Mouse (Mus musculus): ENCODE results near the gene Dynlt1c. TPM values are rescaled to one million over a fixed set of nuclear protein-coding genes. Genes with fewer than 3 reads are reported as not detected.
"Not testable (repeated sequence)": the region's sequence is repeated elsewhere in the genome, so short reads cannot be mapped to it uniquely, and the experiment has no call there.

The Dynlt1c gene
- polyA plus RNA-seq (2012; rRNA removed) = 41.1 and 55.0 TPM in 2 replicates

DNA sequence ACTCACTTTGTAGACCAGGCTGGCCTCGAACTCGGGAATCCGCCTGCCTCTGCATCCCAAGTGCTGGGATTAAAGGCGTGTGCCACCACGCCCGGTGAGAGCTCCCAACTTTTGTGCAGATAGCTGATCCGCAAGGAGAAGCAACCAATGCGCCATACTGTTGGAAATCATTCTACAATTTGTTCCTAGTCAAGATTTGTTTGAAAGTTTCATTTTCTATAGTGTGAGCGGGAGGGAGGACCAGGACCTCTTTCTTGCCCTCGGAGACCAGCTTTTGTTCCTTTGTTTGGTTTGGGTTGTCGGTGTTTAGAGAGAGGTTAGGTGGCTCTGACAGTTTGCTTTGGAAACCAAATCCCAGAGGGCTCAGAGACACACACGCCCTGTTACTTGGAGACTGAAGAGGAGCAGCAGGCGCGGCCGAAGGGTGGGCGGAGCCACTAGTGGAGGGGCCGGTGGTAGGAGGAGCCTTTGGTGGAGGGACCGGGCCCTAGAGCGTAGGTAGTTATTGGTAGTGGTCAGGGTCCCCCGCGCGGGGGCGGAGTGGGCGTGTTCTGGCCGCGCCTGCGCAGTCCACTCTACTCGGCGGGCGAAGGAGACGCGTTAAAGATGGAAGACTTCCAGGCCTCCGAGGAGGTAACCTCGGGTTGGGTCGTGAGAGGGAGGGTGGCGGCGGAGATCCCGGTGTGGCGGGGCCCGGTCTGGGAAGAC, at the start of gene Dynlt1c:
Gene Dynlt1c, plus strand, starts transcription at position 468 of the 708 bp plus-strand sequence.
- peak; percentile 60 for DNase-seq
- H3K27me3 ChIP-seq (ENCODE audit: control insufficient read depth, insufficient read depth, low read length); H3K36me3 ChIP-seq (ENCODE audit: control insufficient read depth, insufficient read depth, low read length); H3K4me1 ChIP-seq (replicated peaks; ENCODE audit: control insufficient read depth, insufficient read depth, low read length): not testable (repeated sequence)
- WGBS = 13% methylated on average over 31 of the region's 40 CpGs
- Histone ChIP-seq H3K4me3 (ENCODE audit: control insufficient read depth, insufficient read depth, low read length) (peak within 1 kb of the TSS; percentile 49), H3K27ac (ENCODE audit: control insufficient read depth, insufficient read depth, low read length) (peak within 1 kb of the TSS; percentile 63)

DNA sequence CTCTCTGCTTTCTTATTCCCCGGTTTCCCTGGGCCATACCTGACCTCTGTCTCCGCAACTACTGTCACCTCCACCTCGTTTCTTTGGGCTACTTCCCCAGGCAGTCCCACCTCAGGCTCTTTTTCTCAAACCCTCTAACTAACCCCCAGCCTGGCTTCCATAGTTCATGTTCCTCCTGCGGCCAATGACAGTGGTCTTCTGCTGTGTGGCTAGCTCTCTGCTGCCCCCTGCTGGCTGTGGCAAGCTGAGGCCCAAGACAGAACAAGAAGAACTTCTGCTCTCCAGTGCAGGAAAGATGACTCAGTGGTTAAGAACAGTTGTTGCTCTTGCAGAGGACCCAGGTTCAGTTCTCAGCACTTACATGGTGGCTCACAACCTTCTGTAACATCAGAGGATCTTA, 47.7 kb upstream of the Dynlt1c start:
- no CpG with 5 or more reads among the region's 4 CpGs for WGBS
- not testable (repeated sequence) for H3K4me3 ChIP-seq (ENCODE audit: control insufficient read depth, insufficient read depth, low read length); H3K36me3 ChIP-seq (ENCODE audit: control insufficient read depth, insufficient read depth, low read length); H3K27ac ChIP-seq (ENCODE audit: control insufficient read depth, insufficient read depth, low read length); H3K4me1 ChIP-seq (replicated peaks; ENCODE audit: control insufficient read depth, insufficient read depth, low read length); DNase-seq; H3K27me3 ChIP-seq (ENCODE audit: control insufficient read depth, insufficient read depth, low read length)

DNA sequence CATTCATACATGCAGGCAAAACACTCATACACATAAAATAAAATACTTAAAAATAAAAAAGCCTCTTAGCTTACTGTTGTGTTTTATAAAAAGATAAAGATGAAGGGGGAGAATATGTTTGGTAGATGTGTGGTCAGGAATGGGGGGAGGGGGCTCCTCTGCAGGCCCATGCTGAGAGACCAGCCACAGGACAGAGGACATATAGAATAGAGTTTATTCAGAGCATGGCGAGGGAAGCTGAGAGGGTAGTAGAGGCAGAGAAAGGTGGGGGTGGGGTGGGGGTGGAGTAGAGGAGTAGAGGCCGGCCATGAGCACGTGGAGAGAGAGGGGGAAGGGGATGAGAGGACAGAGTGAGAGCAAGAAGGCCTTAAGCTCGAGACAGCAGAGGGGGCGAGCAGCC, 47.2 kb upstream of the Dynlt1c start:
- H3K4me1 ChIP-seq (replicated peaks; ENCODE audit: control insufficient read depth, insufficient read depth, low read length); DNase-seq; H3K36me3 ChIP-seq (ENCODE audit: control insufficient read depth, insufficient read depth, low read length); H3K4me3 ChIP-seq (ENCODE audit: control insufficient read depth, insufficient read depth, low read length); H3K27ac ChIP-seq (ENCODE audit: control insufficient read depth, insufficient read depth, low read length); H3K27me3 ChIP-seq (ENCODE audit: control insufficient read depth, insufficient read depth, low read length): not testable (repeated sequence)
- WGBS = no CpG with 5 or more reads among the region's 5 CpGs

DNA sequence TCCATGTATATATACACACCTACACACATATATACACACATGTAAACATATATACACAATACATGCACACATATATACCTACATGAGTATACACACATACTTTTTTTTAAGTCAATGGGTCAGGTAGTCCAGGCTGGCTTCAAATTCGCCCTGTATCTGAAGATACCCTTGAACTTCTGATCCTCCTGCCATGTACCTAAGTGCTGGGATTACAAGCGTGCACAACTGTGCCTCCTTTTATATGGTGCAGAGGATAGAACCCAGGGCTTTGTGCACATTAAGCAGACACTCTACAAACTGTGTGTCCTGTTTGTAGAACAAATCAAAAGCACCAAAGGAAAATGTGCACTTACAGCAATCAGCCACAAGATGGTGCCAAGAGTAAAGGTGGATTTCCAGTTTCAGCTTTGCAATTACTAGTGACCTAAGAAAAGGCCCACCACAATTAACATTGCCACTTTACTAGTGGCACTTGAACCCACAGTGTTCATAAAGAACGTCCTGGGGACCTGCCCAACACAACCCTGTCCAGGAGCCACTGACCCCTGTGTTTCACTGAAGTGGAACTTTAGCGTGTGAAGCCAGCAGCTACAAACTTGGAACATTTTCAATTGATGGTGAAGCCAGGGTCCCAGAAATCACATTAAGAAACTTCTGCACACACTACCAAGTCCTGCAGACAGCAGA, 41.9 kb upstream of the Dynlt1c start:
- H3K4me3 ChIP-seq (ENCODE audit: control insufficient read depth, insufficient read depth, low read length); H3K36me3 ChIP-seq (ENCODE audit: control insufficient read depth, insufficient read depth, low read length); H3K27me3 ChIP-seq (ENCODE audit: control insufficient read depth, insufficient read depth, low read length); DNase-seq; H3K4me1 ChIP-seq (replicated peaks; ENCODE audit: control insufficient read depth, insufficient read depth, low read length); H3K27ac ChIP-seq (ENCODE audit: control insufficient read depth, insufficient read depth, low read length): not testable (repeated sequence)
- no CpG with 5 or more reads among the region's 4 CpGs for WGBS

DNA sequence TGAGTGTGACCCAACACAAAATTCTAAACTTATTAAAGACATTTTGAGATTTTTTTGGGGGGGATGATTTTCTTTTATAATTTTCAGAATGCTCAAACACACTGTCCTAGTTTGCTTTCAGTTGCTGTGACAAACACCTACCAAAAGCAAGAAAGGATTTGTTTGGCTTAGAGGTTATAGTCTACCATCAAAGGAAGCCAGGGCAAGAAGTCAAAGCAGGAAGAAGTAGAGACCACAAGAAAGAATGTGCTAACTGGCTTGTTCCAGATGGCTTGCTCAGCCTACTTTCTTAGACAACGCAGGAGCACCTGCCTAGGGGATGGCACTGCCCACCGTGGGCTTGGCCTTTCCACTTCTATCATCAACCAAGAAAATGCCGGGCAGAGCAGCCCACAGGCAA, 36.6 kb upstream of the Dynlt1c start:
- DNase-seq; H3K27me3 ChIP-seq (ENCODE audit: control insufficient read depth, insufficient read depth, low read length): not testable (repeated sequence)
- 15% methylated on average over 3 of the region's 3 CpGs for WGBS

DNA sequence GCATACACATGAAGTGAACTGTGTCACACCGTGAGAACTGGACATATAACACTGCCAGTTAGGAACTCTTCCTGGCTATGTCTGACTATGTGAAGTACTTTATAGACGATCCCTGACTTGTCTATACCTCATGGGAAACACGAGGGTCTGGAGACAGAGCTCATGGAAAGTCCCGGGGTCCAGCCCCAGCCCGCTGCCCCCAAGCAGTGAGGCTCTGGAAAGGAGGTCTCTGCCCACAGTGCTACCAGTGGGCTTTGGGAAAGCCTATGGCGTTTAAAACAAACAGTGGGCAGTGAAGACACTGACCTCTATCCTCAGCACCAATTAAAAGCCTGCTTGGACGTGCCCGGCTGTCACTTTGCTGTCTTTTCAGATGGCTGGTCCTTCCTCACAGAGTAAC, 33.6 kb upstream of the Dynlt1c start:
- 92% methylated on average over 5 of the region's 8 CpGs for WGBS
- not testable (repeated sequence) for H3K27me3 ChIP-seq (ENCODE audit: control insufficient read depth, insufficient read depth, low read length); DNase-seq; H3K36me3 ChIP-seq (ENCODE audit: control insufficient read depth, insufficient read depth, low read length); H3K4me1 ChIP-seq (replicated peaks; ENCODE audit: control insufficient read depth, insufficient read depth, low read length); H3K4me3 ChIP-seq (ENCODE audit: control insufficient read depth, insufficient read depth, low read length); H3K27ac ChIP-seq (ENCODE audit: control insufficient read depth, insufficient read depth, low read length)

More for the DNA sequence above, 36.6 kb upstream of the Dynlt1c start:
- H3K36me3 ChIP-seq (ENCODE audit: control insufficient read depth, insufficient read depth, low read length); H3K4me1 ChIP-seq (replicated peaks; ENCODE audit: control insufficient read depth, insufficient read depth, low read length); H3K27ac ChIP-seq (ENCODE audit: control insufficient read depth, insufficient read depth, low read length); H3K4me3 ChIP-seq (ENCODE audit: control insufficient read depth, insufficient read depth, low read length): not testable (repeated sequence)

DNA sequence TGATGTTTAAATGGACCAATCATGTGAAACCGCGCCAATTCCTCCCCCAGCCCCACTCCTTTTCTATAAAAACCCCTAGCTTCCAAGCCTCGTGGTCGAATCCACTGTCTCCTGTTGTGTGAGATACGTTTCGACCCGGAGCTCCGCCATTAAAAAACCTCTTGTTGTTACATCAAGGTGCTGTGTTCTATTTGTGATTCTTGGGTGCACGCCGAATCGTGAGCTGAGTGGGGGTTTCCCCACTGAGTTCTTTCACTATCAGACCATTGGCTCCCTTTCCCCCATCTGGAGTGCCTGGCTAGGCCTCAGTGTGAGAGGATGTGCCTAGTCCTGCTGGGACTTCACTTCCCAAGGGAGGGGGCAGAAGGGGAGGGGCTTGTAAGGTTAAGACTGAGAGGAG, 30.2 kb upstream of the Dynlt1c start:
- not testable (repeated sequence) for H3K27ac ChIP-seq (ENCODE audit: control insufficient read depth, insufficient read depth, low read length); DNase-seq
- WGBS = 97% methylated on average over 11 of the region's 11 CpGs

DNA sequence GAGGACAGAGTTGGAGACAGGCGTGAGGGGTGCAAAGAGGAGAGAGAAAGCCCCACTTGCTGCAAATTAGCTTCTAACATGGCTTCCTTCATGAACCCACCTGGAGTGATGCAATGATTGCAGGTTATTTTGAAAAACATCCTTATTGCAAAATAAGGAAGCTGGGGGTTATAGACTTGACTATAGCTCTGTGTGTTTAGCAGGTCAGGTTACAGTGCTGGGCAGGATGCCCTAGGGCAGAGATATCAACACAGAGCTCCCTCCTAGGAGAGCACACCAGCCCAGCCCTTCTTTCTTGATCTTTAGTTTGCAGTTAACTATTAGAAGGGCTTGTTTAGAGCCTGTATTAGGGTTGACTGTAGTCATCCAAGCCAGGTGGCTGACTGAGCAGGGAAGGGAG, 29.3 kb upstream of the Dynlt1c start:
- not testable (repeated sequence) for H3K27ac ChIP-seq (ENCODE audit: control insufficient read depth, insufficient read depth, low read length); H3K4me1 ChIP-seq (replicated peaks; ENCODE audit: control insufficient read depth, insufficient read depth, low read length); H3K4me3 ChIP-seq (ENCODE audit: control insufficient read depth, insufficient read depth, low read length); H3K27me3 ChIP-seq (ENCODE audit: control insufficient read depth, insufficient read depth, low read length); H3K36me3 ChIP-seq (ENCODE audit: control insufficient read depth, insufficient read depth, low read length); DNase-seq
- no CpG with 5 or more reads among the region's 1 CpGs for WGBS

More for the DNA sequence above, 30.2 kb upstream of the Dynlt1c start:
- H3K4me3 ChIP-seq (ENCODE audit: control insufficient read depth, insufficient read depth, low read length); H3K36me3 ChIP-seq (ENCODE audit: control insufficient read depth, insufficient read depth, low read length); H3K4me1 ChIP-seq (replicated peaks; ENCODE audit: control insufficient read depth, insufficient read depth, low read length); H3K27me3 ChIP-seq (ENCODE audit: control insufficient read depth, insufficient read depth, low read length): not testable (repeated sequence)

DNA sequence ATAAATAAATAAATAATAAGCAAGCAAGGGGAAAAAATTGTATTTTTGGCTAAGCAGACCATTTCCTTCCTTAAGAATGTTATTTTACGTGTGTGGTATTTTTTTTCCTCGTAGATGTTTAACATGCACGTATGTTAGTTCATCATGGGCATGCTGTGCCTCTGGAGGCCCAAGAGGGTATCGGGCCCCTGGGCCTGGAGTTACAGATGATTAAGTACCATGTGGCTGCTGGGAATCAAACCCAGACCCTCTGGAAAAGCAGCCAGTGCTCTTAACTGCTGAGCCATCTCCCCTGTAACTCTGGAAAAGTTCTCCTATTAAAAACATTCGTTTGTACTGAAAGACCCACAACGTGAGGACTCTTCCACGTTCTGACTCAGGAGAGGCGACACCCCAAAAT, 26.1 kb upstream of the Dynlt1c start:
- not testable (repeated sequence) for H3K36me3 ChIP-seq (ENCODE audit: control insufficient read depth, insufficient read depth, low read length)

DNA sequence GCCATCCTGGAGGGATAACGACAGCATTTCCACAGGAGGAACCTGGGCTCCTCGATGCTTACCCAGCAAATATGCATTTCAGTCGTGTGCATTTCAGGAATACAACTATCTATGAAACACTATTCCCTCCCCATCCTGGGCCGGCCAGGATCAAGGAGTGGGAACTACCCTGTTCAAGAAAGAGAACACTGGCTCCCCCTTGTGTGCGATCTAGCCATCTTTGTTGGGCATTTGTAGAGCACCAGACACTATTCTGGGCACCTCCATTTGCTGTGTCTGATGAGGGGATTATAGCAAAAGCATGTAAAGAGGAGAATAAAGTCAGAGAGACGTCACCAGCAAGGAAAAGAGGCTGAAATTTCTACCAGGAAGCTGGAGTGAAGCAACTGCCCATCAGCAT, 12.8 kb upstream of the Dynlt1c start:
- not testable (repeated sequence) for H3K27ac ChIP-seq (ENCODE audit: control insufficient read depth, insufficient read depth, low read length); H3K27me3 ChIP-seq (ENCODE audit: control insufficient read depth, insufficient read depth, low read length); H3K4me3 ChIP-seq (ENCODE audit: control insufficient read depth, insufficient read depth, low read length); DNase-seq; H3K36me3 ChIP-seq (ENCODE audit: control insufficient read depth, insufficient read depth, low read length); H3K4me1 ChIP-seq (replicated peaks; ENCODE audit: control insufficient read depth, insufficient read depth, low read length)
- no CpG with 5 or more reads among the region's 6 CpGs for WGBS

More for the DNA sequence above, 26.1 kb upstream of the Dynlt1c start:
- 96% methylated on average over 8 of the region's 8 CpGs for WGBS
- H3K27me3 ChIP-seq (ENCODE audit: control insufficient read depth, insufficient read depth, low read length); H3K4me1 ChIP-seq (replicated peaks; ENCODE audit: control insufficient read depth, insufficient read depth, low read length); H3K4me3 ChIP-seq (ENCODE audit: control insufficient read depth, insufficient read depth, low read length); DNase-seq; H3K27ac ChIP-seq (ENCODE audit: control insufficient read depth, insufficient read depth, low read length): not testable (repeated sequence)

DNA sequence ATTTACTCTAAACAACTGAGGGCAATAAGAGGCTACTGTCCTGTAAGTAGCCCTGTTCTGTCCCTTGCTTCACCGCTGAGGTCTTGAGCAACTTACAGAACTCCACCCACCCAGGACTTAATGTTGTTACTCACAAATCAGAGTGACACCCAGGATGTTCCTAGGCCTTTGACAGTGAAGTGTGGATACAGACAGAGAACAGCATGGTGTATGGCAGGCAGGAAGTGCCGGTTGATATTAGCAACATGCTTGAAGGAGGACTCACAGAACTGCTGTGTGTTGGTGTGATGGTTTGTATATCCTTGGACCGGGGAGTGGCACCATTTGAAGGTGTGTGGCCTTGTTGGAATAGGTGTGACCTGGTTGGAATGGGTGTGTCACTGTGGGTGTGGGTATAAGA, 9.4 kb upstream of the Dynlt1c start:
- DNase-seq; H3K4me3 ChIP-seq (ENCODE audit: control insufficient read depth, insufficient read depth, low read length); H3K36me3 ChIP-seq (ENCODE audit: control insufficient read depth, insufficient read depth, low read length); H3K27ac ChIP-seq (ENCODE audit: control insufficient read depth, insufficient read depth, low read length); H3K4me1 ChIP-seq (replicated peaks; ENCODE audit: control insufficient read depth, insufficient read depth, low read length); H3K27me3 ChIP-seq (ENCODE audit: control insufficient read depth, insufficient read depth, low read length): not testable (repeated sequence)
- WGBS = 94% methylated on average over 2 of the region's 3 CpGs

Data from thymus, adult 2 months (tissue).